Mouse (Mus musculus): ENCODE data around the gene Dazap1. TPM values are rescaled to one million over a fixed set of nuclear protein-coding genes. Genes with fewer than 3 reads are reported as not detected.

Gene Dazap1
- polyA plus RNA-seq, 1 experiment from 2014 or later: 49.3 TPM

GRCm38 (mm10) chr10:80322811-80323211 is 61.5 kb downstream of the Dazap1 start:
- ATAC-seq (ENCODE audit: insufficient read depth): peak; percentile 11
- no peaks in the 10 kb centered on the region for H3K27me3 ChIP-seq (ENCODE audit: insufficient read depth, low read length)
- H3K4me3 ChIP-seq (ENCODE audit: low read depth, low read length): peak overlapping the region; percentile 52
- WGBS: 3% methylated on average over 28 of the region's 28 CpGs
- H3K27ac ChIP-seq (ENCODE audit: low read depth): no peak overlapping the region
- H3K36me3 ChIP-seq (ENCODE audit: insufficient read depth): peaks cover 13% of the 10 kb centered on the region; the same call in 1 of the 2 replicates
- H3K9ac ChIP-seq: peak overlapping the region; percentile 57
- H3K4me2 ChIP-seq: peak overlapping the region; percentile 98
- 0 out of 2 replicates have a peak, but pooled peaks cover 3% of the 10 kb centered on the region for H3K4me1 ChIP-seq (ENCODE audit: insufficient read depth)
- H3K9me3 ChIP-seq (ENCODE audit: low read depth, low read length): no peaks in the 10 kb centered on the region
- DNase-seq: peak; percentile 61
- TF ChIP-seq CTCF (IDR thresholded peaks at IDR 0.05; ENCODE audit: low read depth): peak; percentile 24; the same call in 1 of the 2 replicates

- H3K4me3 ChIP-seq (ENCODE audit: low read depth, low read length): peak overlapping the region; percentile 52
- peaks cover 6% of the 10 kb centered on the region; the same call in 1 of the 2 replicates for H3K36me3 ChIP-seq (ENCODE audit: insufficient read depth)
- H3K4me2 ChIP-seq: peak overlapping the region; percentile 98
- H3K4me1 ChIP-seq (ENCODE audit: insufficient read depth): 0 out of 2 replicates have a peak, but pooled peaks cover 3% of the 10 kb centered on the region
- DNase-seq (peak; percentile 56), ATAC-seq (ENCODE audit: insufficient read depth) (peak; percentile 23)
- 1% methylated on average over 44 of the region's 46 CpGs for WGBS
- H3K9ac ChIP-seq: peak overlapping the region; percentile 57
- TF ChIP-seq CTCF (IDR thresholded peaks at IDR 0.05; ENCODE audit: low read depth): no peak
- no peak overlapping the region for H3K27ac ChIP-seq (ENCODE audit: low read depth)
- H3K9me3 ChIP-seq (ENCODE audit: low read depth, low read length): no peaks in the 10 kb centered on the region
- no peaks in the 10 kb centered on the region for H3K27me3 ChIP-seq (ENCODE audit: insufficient read depth, low read length)
Measured at GRCm38 (mm10) chr10:80323261-80324119, 62.2 kb downstream of the Dazap1 start.

GRCm38 (mm10) chr10:80324120-80325037 is 63.1 kb downstream of the Dazap1 start:
- H3K4me1 ChIP-seq (ENCODE audit: insufficient read depth): 0 out of 2 replicates have a peak, but pooled peaks cover 6% of the 10 kb centered on the region

GRCm38 (mm10) chr10:80325045-80325444 is 63.8 kb downstream of the Dazap1 start:
- ATAC-seq (ENCODE audit: insufficient read depth) (no peak), DNase-seq (no peak)
- WGBS: 79% methylated on average over 21 of the region's 21 CpGs
- Histone ChIP-seq H3K9ac (no peak overlapping the region), H3K27me3 (ENCODE audit: insufficient read depth, low read length) (no peaks in the 10 kb centered on the region), H3K27ac (ENCODE audit: low read depth) (no peak overlapping the region), H3K9me3 (ENCODE audit: low read depth, low read length) (no peaks in the 10 kb centered on the region), H3K36me3 (ENCODE audit: insufficient read depth) (no peaks in the 10 kb centered on the region), H3K4me1 (ENCODE audit: insufficient read depth) (0 out of 2 replicates have a peak, but pooled peaks cover 5% of the 10 kb centered on the region), H3K4me3 (ENCODE audit: low read depth, low read length) (no peak overlapping the region), H3K4me2 (no peak overlapping the region)
- no peak for TF ChIP-seq CTCF (IDR thresholded peaks at IDR 0.05; ENCODE audit: low read depth)

More at GRCm38 (mm10) chr10:80324120-80325037, 63.1 kb downstream of the Dazap1 start:
- 78% methylated on average over 17 of the region's 17 CpGs for WGBS
- DNase-seq: no peak
- H3K9ac ChIP-seq: no peak overlapping the region
- peak overlapping the region; percentile 52; the same call in 1 of the 2 replicates for H3K4me3 ChIP-seq (ENCODE audit: low read depth, low read length)
- no peak overlapping the region for H3K27ac ChIP-seq (ENCODE audit: low read depth)
- no peak for TF ChIP-seq CTCF (IDR thresholded peaks at IDR 0.05; ENCODE audit: low read depth)
- no peaks in the 10 kb centered on the region for H3K27me3 ChIP-seq (ENCODE audit: insufficient read depth, low read length)
- H3K9me3 ChIP-seq (ENCODE audit: low read depth, low read length): no peaks in the 10 kb centered on the region
- peak overlapping the region; percentile 98 for H3K4me2 ChIP-seq
- no peaks in the 10 kb centered on the region for H3K36me3 ChIP-seq (ENCODE audit: insufficient read depth)
- no peak for ATAC-seq (ENCODE audit: insufficient read depth)

DNA sequence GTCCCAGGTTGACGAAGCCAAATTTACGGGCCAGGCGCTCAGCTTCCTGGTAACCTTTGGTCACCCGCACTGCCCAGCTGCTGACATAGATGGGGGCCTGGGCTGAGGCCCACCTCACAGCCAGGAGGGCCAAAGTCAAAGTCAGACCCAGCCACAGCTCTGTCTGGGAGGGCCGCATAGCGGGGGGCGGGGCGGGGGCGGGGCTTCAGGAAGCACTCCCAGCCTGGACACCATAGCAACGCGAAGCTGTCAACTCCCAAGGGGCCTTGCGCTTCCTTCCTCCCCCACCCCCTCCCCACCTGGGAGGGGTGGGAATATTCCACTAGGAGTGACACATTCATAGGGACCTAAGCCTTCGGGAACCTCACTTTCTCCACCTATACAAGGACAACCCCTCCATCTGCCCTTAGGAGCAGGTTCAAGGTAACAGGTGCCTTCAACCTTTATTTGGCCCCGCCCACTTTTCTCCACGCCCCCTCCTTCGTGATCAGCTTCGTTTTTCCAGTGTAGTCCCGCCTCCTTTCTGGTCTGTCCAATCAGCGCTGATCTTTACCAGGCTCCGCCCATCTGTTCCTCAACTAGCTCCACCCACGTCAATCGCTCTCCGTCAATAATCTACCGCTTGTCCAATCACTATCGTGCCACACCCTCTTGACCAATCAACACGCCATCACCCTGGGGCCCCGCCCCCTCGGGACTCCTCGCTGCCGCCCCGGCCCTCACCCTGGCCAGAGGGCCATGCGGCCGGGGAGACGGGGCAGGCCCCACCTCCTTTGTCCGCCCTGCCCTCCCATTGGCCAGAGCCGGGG is 68.2 kb downstream of the Dazap1 start, which contains the start of the genes Pcsk4 and Reep6:
Gene Pcsk4, minus strand, starts transcription at position 226 of the 809 bp plus-strand sequence.
Gene Reep6, plus strand, starts transcription at position 681 of the 809 bp plus-strand sequence.
- 3% methylated on average over 36 of the region's 36 CpGs for whole genome bisulfite sequencing
- H3K9ac ChIP-seq: peak within 1 kb of the TSS; percentile 41; the same call in 1 of the 2 replicates
- 0 out of 2 replicates have a peak, but pooled peaks cover 9% of the 10 kb centered on the region for H3K4me1 ChIP-seq (ENCODE audit: insufficient read depth)
- ATAC-seq (ENCODE audit: insufficient read depth) (peak; percentile 94), DNase-seq (peak; percentile 96)
- H3K4me2 ChIP-seq: peak within 1 kb of the TSS; percentile 92
- peak within 1 kb of the TSS; percentile 45 for H3K4me3 ChIP-seq (ENCODE audit: low read depth, low read length)
- H3K36me3 ChIP-seq (ENCODE audit: insufficient read depth): no peaks in the 10 kb centered on the region
- H3K9me3 ChIP-seq (ENCODE audit: low read depth, low read length): no peaks in the 10 kb centered on the region
- no peak for TF ChIP-seq CTCF (IDR thresholded peaks at IDR 0.05; ENCODE audit: low read depth)
- H3K27ac ChIP-seq (ENCODE audit: low read depth): peak within 1 kb of the TSS; percentile 20; the same call in 1 of the 2 replicates
- H3K27me3 ChIP-seq (ENCODE audit: insufficient read depth, low read length): peaks cover 2% of the 10 kb centered on the region; the same call in 1 of the 2 replicates

- 0 out of 2 replicates have a peak, but pooled peaks cover 9% of the 10 kb centered on the region for H3K4me1 ChIP-seq (ENCODE audit: insufficient read depth)
- H3K27ac ChIP-seq (ENCODE audit: low read depth): peak overlapping the region; percentile 20; the same call in 1 of the 2 replicates
- H3K4me2 ChIP-seq: peak overlapping the region; percentile 92
- H3K4me3 ChIP-seq (ENCODE audit: low read depth, low read length): peak overlapping the region; percentile 45
- H3K36me3 ChIP-seq (ENCODE audit: insufficient read depth): no peaks in the 10 kb centered on the region
- TF ChIP-seq CTCF (IDR thresholded peaks at IDR 0.05; ENCODE audit: low read depth): no peak
- H3K9me3 ChIP-seq (ENCODE audit: low read depth, low read length): no peaks in the 10 kb centered on the region
- peak overlapping the region; percentile 41; the same call in 1 of the 2 replicates for H3K9ac ChIP-seq
- 2% methylated on average over 41 of the region's 41 CpGs for WGBS
- DNase-seq (no peak), ATAC-seq (ENCODE audit: insufficient read depth) (no peak; the same call in 1 of the 2 replicates)
- peaks cover 2% of the 10 kb centered on the region; the same call in 1 of the 2 replicates for H3K27me3 ChIP-seq (ENCODE audit: insufficient read depth, low read length)
Measured at GRCm38 (mm10) chr10:80330084-80330483, 68.8 kb downstream of the Dazap1 start.
